Mouse (Mus musculus): ENCODE measurements around the gene 4921524J17Rik.

DNA sequence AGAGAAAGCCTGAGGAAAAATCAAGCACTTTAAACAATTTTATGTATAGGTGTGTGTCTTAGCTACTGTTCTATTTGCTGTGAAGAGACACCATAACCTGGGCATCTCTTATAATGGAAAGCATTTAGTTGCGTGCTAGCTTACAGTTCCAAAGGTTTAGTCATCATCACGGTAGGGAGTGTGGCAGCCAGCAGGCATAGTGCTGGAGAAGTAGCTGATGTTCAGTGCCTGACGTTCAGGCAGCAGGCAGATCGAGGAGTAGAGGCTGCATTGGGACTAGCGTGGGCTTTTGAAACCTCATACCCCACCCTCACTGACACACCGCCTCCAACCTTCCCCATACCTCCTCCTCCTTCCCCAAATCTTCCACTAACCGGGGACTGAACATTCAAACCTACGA lies 38.1 kb upstream of the 4921524J17Rik start:
- TF ChIP-seq EP300 (IDR thresholded peaks at IDR 0.05; ENCODE audit: insufficient read depth, low read depth, low read length) = no peak
- no peak for TF ChIP-seq CTCF (IDR thresholded peaks at IDR 0.05)
- TF ChIP-seq POLR2A (IDR thresholded peaks at IDR 0.05; ENCODE audit: insufficient read depth, low read depth, low read length) = no peak
